Mouse (Mus musculus): ENCODE data around the gene Chd1l.

DNA sequence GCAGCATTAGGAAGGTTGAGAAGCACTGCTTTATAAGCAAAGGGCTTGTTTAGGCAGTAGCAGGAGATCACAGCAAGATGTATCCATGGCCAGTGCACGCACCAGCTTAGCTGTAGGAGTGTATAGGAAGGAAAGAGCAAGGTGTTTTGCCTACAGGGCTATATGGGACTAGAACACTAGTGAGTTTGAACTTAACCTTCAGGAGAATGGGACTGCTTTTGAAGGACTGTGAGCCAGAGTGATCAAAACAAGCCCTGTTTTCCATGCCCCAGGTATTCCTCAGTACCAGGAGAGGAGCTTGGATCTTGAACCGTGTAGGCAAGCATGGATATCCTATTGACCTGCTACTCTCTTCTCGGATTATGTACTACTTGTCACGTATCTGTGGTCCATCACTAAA lies 31.4 kb upstream of the Chd1l start:
- TF ChIP-seq CTCF (IDR thresholded peaks at IDR 0.05; ENCODE audit: control insufficient read depth, insufficient read depth, low read length) (no peak), POLR2A (IDR thresholded peaks at IDR 0.05; ENCODE audit: borderline replicate concordance, control insufficient read depth, low read depth, low read length) (no peak)
